Mouse (Mus musculus): ENCODE measurements around the gene Trim59. TPM values are rescaled to one million over a fixed set of nuclear protein-coding genes. Genes with fewer than 3 reads are reported as not detected.

Trim59 gene
- polyA plus RNA-seq (2016; fragmentation: Nextera tagmentation; extraction: Ambion mirVana): 152 and 193 TPM in 2 replicates

GRCm38 (mm10) chr3:69044645-69045399 is at the start of gene Trim59:
Gene Trim59, minus strand, starts transcription at chr3:69044755.
- peak; percentile 96 for DNase-seq (ENCODE audit: low spot score)
- Histone ChIP-seq H3K4me1 (replicated peaks) (peaks cover 52% of the 10 kb centered on the region), H3K36me3 (peaks cover 33% of the 10 kb centered on the region), H3K27ac (peak within 1 kb of the TSS; percentile 100), H3K9me3 (no peaks in the 10 kb centered on the region), H3K4me3 (peak within 1 kb of the TSS; percentile 96), H3K27me3 (ENCODE audit: insufficient read depth, poor library complexity, severe bottlenecking) (peaks cover 5% of the 10 kb centered on the region; the same call in 1 of the 2 replicates)
- under 1% methylated on average over 79 of the region's 80 CpGs for WGBS

DNA sequence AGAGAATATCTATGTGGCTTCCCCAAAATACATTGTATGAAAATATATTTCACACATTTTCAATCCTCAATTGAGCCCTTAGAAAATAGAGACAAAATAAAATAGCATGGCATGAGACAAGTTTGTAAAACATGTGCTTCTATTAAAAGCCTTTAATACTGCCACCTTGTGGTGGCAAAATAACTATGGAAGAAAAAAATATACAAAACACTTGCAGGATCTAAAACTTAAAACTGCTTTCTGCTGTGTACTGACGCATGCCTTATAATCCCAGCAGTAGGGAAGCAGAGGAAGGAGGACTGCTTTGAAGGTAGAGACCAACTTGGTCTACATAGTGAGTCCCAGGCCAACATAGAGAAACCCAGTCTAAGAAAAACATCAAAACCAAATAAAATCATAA is 19.4 kb upstream of the Trim59 start:
- H3K27me3 ChIP-seq (ENCODE audit: insufficient read depth, poor library complexity, severe bottlenecking): no peaks in the 10 kb centered on the region
- no peaks in the 10 kb centered on the region for H3K36me3 ChIP-seq
- no peaks in the 10 kb centered on the region for H3K9me3 ChIP-seq
- H3K4me3 ChIP-seq: no peak overlapping the region
- WGBS: 78% methylated on average over 1 of the region's 1 CpGs
- H3K27ac ChIP-seq: no peak overlapping the region
- no peak for DNase-seq (ENCODE audit: low spot score)
- no peaks in the 10 kb centered on the region for H3K4me1 ChIP-seq (replicated peaks)

GRCm38 (mm10) chr3:69062764-69063163 is 18.2 kb upstream of the Trim59 start:
- H3K27me3 ChIP-seq (ENCODE audit: insufficient read depth, poor library complexity, severe bottlenecking): no peaks in the 10 kb centered on the region
- no peaks in the 10 kb centered on the region for H3K9me3 ChIP-seq
- H3K36me3 ChIP-seq: no peaks in the 10 kb centered on the region
- H3K4me1 ChIP-seq (replicated peaks): no peaks in the 10 kb centered on the region
- no peak for DNase-seq (ENCODE audit: low spot score)
- H3K4me3 ChIP-seq: no peak overlapping the region
- no peak overlapping the region for H3K27ac ChIP-seq
- WGBS: 98% methylated on average over 1 of the region's 1 CpGs

DNA sequence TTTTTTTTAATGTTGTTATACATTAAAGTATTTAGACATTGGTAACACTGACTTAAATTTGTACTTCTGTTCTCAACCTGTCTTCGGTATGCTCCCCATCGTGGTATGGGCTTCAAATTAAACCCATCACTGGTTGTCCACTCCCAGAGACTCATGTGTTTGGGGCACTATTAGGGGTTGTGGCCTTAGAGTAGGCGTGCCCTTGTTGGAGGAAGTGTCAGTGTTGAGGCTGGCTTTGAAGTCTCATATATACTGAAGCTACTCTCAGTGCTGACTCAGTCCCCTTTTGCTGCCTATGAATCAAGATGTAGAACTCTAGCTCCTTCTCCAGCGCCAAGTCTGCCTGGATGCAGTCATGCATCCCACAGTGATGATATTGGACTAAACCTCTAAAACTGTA is 16.1 kb upstream of the Trim59 start:
- Histone ChIP-seq H3K4me1 (replicated peaks) (no peaks in the 10 kb centered on the region), H3K27me3 (ENCODE audit: insufficient read depth, poor library complexity, severe bottlenecking) (no peaks in the 10 kb centered on the region)
- 92% methylated on average over 4 of the region's 4 CpGs for WGBS

GRCm38 (mm10) chr3:69055871-69056270 is 11.3 kb upstream of the Trim59 start:
- no peak overlapping the region for H3K27ac ChIP-seq
- WGBS: 90% methylated on average over 3 of the region's 3 CpGs

More for the DNA sequence above, 16.1 kb upstream of the Trim59 start:
- no peaks in the 10 kb centered on the region for H3K9me3 ChIP-seq
- H3K4me3 ChIP-seq: no peak overlapping the region
- H3K36me3 ChIP-seq: no peaks in the 10 kb centered on the region
- no peak for DNase-seq (ENCODE audit: low spot score)
- no peak overlapping the region for H3K27ac ChIP-seq

GRCm38 (mm10) chr3:69054760-69055432 is 10.3 kb upstream of the Trim59 start:
- no peaks in the 10 kb centered on the region for H3K9me3 ChIP-seq
- no peaks in the 10 kb centered on the region for H3K36me3 ChIP-seq
- H3K4me1 ChIP-seq (replicated peaks): no peaks in the 10 kb centered on the region
- H3K27me3 ChIP-seq (ENCODE audit: insufficient read depth, poor library complexity, severe bottlenecking): no peaks in the 10 kb centered on the region
- 83% methylated on average over 7 of the region's 7 CpGs for WGBS
- H3K4me3 ChIP-seq: no peak overlapping the region
- no peak for DNase-seq (ENCODE audit: low spot score)
- H3K27ac ChIP-seq: no peak overlapping the region

More at GRCm38 (mm10) chr3:69055871-69056270, 11.3 kb upstream of the Trim59 start:
- no peaks in the 10 kb centered on the region for H3K9me3 ChIP-seq
- no peaks in the 10 kb centered on the region for H3K4me1 ChIP-seq (replicated peaks)
- H3K27me3 ChIP-seq (ENCODE audit: insufficient read depth, poor library complexity, severe bottlenecking): no peaks in the 10 kb centered on the region
- H3K36me3 ChIP-seq: no peaks in the 10 kb centered on the region
- H3K4me3 ChIP-seq: no peak overlapping the region
- no peak for DNase-seq (ENCODE audit: low spot score)

GRCm38 (mm10) chr3:69051894-69052293 is 7.3 kb upstream of the Trim59 start:
- Histone ChIP-seq H3K27me3 (ENCODE audit: insufficient read depth, poor library complexity, severe bottlenecking) (peaks cover 5% of the 10 kb centered on the region; the same call in 1 of the 2 replicates), H3K9me3 (no peaks in the 10 kb centered on the region), H3K4me3 (no peak overlapping the region), H3K27ac (no peak overlapping the region), H3K4me1 (replicated peaks) (no peaks in the 10 kb centered on the region), H3K36me3 (no peaks in the 10 kb centered on the region)
- no peak for DNase-seq (ENCODE audit: low spot score)
- 91% methylated on average over 11 of the region's 11 CpGs for WGBS

DNA sequence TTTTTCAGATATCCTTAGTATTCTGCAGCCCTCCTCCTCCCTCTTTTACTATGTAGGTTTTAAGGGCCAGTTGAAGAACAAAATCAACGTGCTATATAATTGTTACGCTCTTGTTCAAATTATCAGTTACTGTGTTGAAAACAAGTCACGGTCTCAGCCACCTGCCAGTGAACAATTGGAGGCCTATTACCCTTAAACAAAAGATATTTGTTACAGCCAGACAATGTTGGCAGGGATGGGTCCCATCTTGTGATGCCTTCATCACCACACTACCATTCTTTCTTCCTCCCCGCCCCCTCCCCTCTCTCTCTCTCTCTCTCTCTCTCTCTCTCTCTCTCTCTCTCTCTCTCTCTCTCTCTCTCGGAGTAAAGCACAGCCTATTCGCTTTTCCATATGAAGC is 4.5 kb upstream of the Trim59 start:
- no peaks in the 10 kb centered on the region for H3K36me3 ChIP-seq
- no peaks in the 10 kb centered on the region for H3K9me3 ChIP-seq
- no peak overlapping the region for H3K27ac ChIP-seq
- 75% methylated on average over 6 of the region's 6 CpGs for WGBS
- no peak overlapping the region for H3K4me3 ChIP-seq
- DNase-seq (ENCODE audit: low spot score): no peak
- H3K4me1 ChIP-seq (replicated peaks): peaks cover 22% of the 10 kb centered on the region; the same call in 1 of the 2 replicates
- H3K27me3 ChIP-seq (ENCODE audit: insufficient read depth, poor library complexity, severe bottlenecking): peaks cover 5% of the 10 kb centered on the region; the same call in 1 of the 2 replicates

GRCm38 (mm10) chr3:69047684-69048083 is 3.1 kb upstream of the Trim59 start:
- Histone ChIP-seq H3K27ac (no peak overlapping the region), H3K27me3 (ENCODE audit: insufficient read depth, poor library complexity, severe bottlenecking) (peaks cover 5% of the 10 kb centered on the region; the same call in 1 of the 2 replicates), H3K4me3 (no peak overlapping the region), H3K4me1 (replicated peaks) (peaks cover 29% of the 10 kb centered on the region), H3K36me3 (peaks cover 7% of the 10 kb centered on the region), H3K9me3 (no peaks in the 10 kb centered on the region)
- DNase-seq (ENCODE audit: low spot score): no peak
- 85% methylated on average over 4 of the region's 4 CpGs for WGBS

GRCm38 (mm10) chr3:69046509-69046908 is 2.0 kb upstream of the Trim59 start:
- WGBS: 76% methylated on average over 4 of the region's 4 CpGs
- no peak overlapping the region for H3K4me3 ChIP-seq
- DNase-seq (ENCODE audit: low spot score): no peak
- H3K27me3 ChIP-seq (ENCODE audit: insufficient read depth, poor library complexity, severe bottlenecking): peaks cover 5% of the 10 kb centered on the region; the same call in 1 of the 2 replicates
- 0 out of 2 replicates have a peak overlapping the region, but pooled peaks have one; percentile 3 for H3K27ac ChIP-seq
- peaks cover 16% of the 10 kb centered on the region for H3K36me3 ChIP-seq
- peaks cover 37% of the 10 kb centered on the region for H3K4me1 ChIP-seq (replicated peaks)
- no peaks in the 10 kb centered on the region for H3K9me3 ChIP-seq

- DNase-seq (ENCODE audit: low spot score): peak; percentile 35
- H3K36me3 ChIP-seq: peaks cover 24% of the 10 kb centered on the region
- peak overlapping the region; percentile 100 for H3K27ac ChIP-seq
- peaks cover 5% of the 10 kb centered on the region; the same call in 1 of the 2 replicates for H3K27me3 ChIP-seq (ENCODE audit: insufficient read depth, poor library complexity, severe bottlenecking)
- H3K9me3 ChIP-seq: no peaks in the 10 kb centered on the region
- H3K4me3 ChIP-seq: peak overlapping the region; percentile 96
- 20% methylated on average over 13 of the region's 13 CpGs for WGBS
- H3K4me1 ChIP-seq (replicated peaks): peaks cover 45% of the 10 kb centered on the region
Measured at GRCm38 (mm10) chr3:69045750-69046149, 1.2 kb upstream of the Trim59 start.

DNA sequence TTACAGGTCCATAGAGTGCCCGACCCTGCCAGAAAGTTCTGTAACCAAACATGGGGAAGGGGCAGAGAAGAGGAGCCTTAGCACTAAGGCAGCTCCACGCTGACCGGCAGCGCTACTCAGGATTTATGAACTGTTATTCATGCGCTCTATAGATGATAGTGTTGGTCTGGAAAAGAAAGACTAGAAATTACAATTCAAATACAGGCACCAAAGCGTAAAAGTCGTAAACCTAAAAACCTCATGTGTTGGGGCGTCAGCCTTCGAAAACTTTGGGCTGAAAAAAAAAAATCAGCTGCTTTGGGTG is 797 bp upstream of the Trim59 start:
- Histone ChIP-seq H3K4me3 (peak overlapping the region; percentile 96), H3K36me3 (peaks cover 28% of the 10 kb centered on the region), H3K27ac (peak overlapping the region; percentile 100), H3K27me3 (ENCODE audit: insufficient read depth, poor library complexity, severe bottlenecking) (peaks cover 5% of the 10 kb centered on the region; the same call in 1 of the 2 replicates), H3K4me1 (replicated peaks) (peaks cover 49% of the 10 kb centered on the region), H3K9me3 (no peaks in the 10 kb centered on the region)
- WGBS: 9% methylated on average over 9 of the region's 9 CpGs
- DNase-seq (ENCODE audit: low spot score): no peak

GRCm38 (mm10) chr3:69044167-69044591 is 376 bp downstream of the Trim59 start:
- H3K4me3 ChIP-seq: peak overlapping the region; percentile 96
- peak; percentile 78 for DNase-seq (ENCODE audit: low spot score)

More at GRCm38 (mm10) chr3:69044167-69044591, 376 bp downstream of the Trim59 start:
- no peaks in the 10 kb centered on the region for H3K9me3 ChIP-seq
- H3K27me3 ChIP-seq (ENCODE audit: insufficient read depth, poor library complexity, severe bottlenecking): peaks cover 5% of the 10 kb centered on the region; the same call in 1 of the 2 replicates
- peaks cover 40% of the 10 kb centered on the region for H3K36me3 ChIP-seq
- H3K4me1 ChIP-seq (replicated peaks): peaks cover 52% of the 10 kb centered on the region
- H3K27ac ChIP-seq: peak overlapping the region; percentile 100
- WGBS: under 1% methylated on average over 42 of the region's 42 CpGs
